Mouse (Mus musculus): Measurements from ENCODE around the gene Gemin8.

GRCm38 (mm10) chrX:166236131-166236530 lies 65.9 kb downstream of the Gemin8 start:
- no peak for TF ChIP-seq CTCF (IDR thresholded peaks at IDR 0.05; ENCODE audit: control insufficient read depth, insufficient read depth, insufficient replicate concordance, low read depth, low read length)
- TF ChIP-seq POLR2A (IDR thresholded peaks at IDR 0.05; ENCODE audit: control insufficient read depth, low read depth, low read length), result no peak

Measured in testis, adult 2 months (tissue).